In genomic region chr11:120575940-120576339, GRCm38 (mm10) we compare ENCODE assay signal across 30 mouse cellular contexts. TPM values are rescaled to one million over a fixed set of nuclear protein-coding genes. Genes with fewer than 3 reads are reported as not detected.
DNase-seq lines count a peak whose midpoint lies in the region; ATAC-seq and TF ChIP-seq lines count a peak whose summit lies in the region.
"Had no signal": no experiment of that assay in that cellular context is flagged by ENCODE, and none has a peak within 500 bp of the region (broad histone marks: within the 10 kb centered on the region; RNA-seq: fewer than 3 reads in every experiment).

No protein-coding gene starts in this region.

- no peak overlapping the region for H3K4me2 ChIP-seq in kidney, postnatal 0 days (ENCODE audit: low read length)
- no peak overlapping the region for H3K4me2 ChIP-seq in liver, embryonic 11.5 days
- no peak overlapping the region for H3K4me2 ChIP-seq in liver, postnatal 0 days (ENCODE audit: low read depth, low read length)
- no peak overlapping the region for H3K4me2 ChIP-seq in midbrain, embryonic 11.5 days
- H3K4me2 ChIP-seq: heart, embryonic 12.5 days; hindbrain, embryonic 14.5 days; midbrain, embryonic 13.5 days had no signal

- H3K4me3 ChIP-seq in kidney, postnatal 0 days (replicated peaks; ENCODE audit: low read depth, low read length), result no peak overlapping the region
- H3K4me3 ChIP-seq in liver, embryonic 11.5 days (ENCODE audit: low read depth, low read length), result no peak overlapping the region
- no peak overlapping the region for H3K4me3 ChIP-seq in liver, postnatal 0 days (ENCODE audit: low read depth, low read length)
- H3K4me3 ChIP-seq in midbrain, embryonic 11.5 days (ENCODE audit: low read depth, low read length), result no peak overlapping the region
- H3K4me3 ChIP-seq: heart, embryonic 12.5 days; midbrain, embryonic 13.5 days had no signal

- DNase-seq in cerebellum, adult 9-10 months, result peak; percentile 27
- DNase-seq in cerebellum, adult 11 months, result no peak
- DNase-seq in kidney, postnatal 0 days (ENCODE audit: low spot score), result no peak
- DNase-seq in kidney, adult 11 months, result no peak
- DNase-seq in liver, embryonic 11.5 days (ENCODE audit: low spot score), result no peak
- no peak for DNase-seq in liver, postnatal 0 days
- no peak for DNase-seq in midbrain, embryonic 11.5 days (ENCODE audit: low spot score, missing footprints)
- DNase-seq: cerebellum, adult 11-12 months; cerebellum, postnatal 14 days; gastrocnemius, postnatal 10 days; heart, postnatal 10 days; layer of hippocampus, postnatal 36 days; lung, adult 2 months; lung, postnatal 14 days; right cerebral cortex, postnatal 25 days; thymus, adult 18-20 months; thymus, postnatal 36 days had no signal

- H3K9ac ChIP-seq in kidney, postnatal 0 days (ENCODE audit: low read depth, low read length), result no peak overlapping the region
- no peak overlapping the region for H3K9ac ChIP-seq in liver, embryonic 11.5 days (ENCODE audit: low read depth, low read length)
- H3K9ac ChIP-seq in liver, postnatal 0 days (replicated peaks), result no peak overlapping the region; the same call in 1 of the 2 replicates
- no peak overlapping the region for H3K9ac ChIP-seq in midbrain, embryonic 11.5 days (ENCODE audit: low read length)
- H3K9ac ChIP-seq: heart, embryonic 12.5 days; hindbrain, embryonic 14.5 days; midbrain, embryonic 13.5 days had no signal

- peaks cover 23% of the 10 kb centered on the region for H3K36me3 ChIP-seq in kidney, postnatal 0 days (ENCODE audit: insufficient read depth, low read length)
- H3K36me3 ChIP-seq in liver, embryonic 11.5 days (ENCODE audit: control insufficient read depth, insufficient read depth, low read length), result peaks cover 35% of the 10 kb centered on the region
- peaks cover 28% of the 10 kb centered on the region for H3K36me3 ChIP-seq in liver, postnatal 0 days (replicated peaks; ENCODE audit: insufficient read depth, low read length)
- peaks cover 23% of the 10 kb centered on the region for H3K36me3 ChIP-seq in midbrain, embryonic 11.5 days (ENCODE audit: control insufficient read depth, insufficient read depth, low read length)

- no peak for TF ChIP-seq CTCF in kidney, postnatal 0 days (IDR thresholded peaks at IDR 0.05; ENCODE audit: low read depth)
- no peak for TF ChIP-seq CTCF in liver, postnatal 0 days (IDR thresholded peaks at IDR 0.05; ENCODE audit: low read depth)

- no peaks in the 10 kb centered on the region for H3K9me3 ChIP-seq in kidney, postnatal 0 days (replicated peaks; ENCODE audit: low read length)
- no peaks in the 10 kb centered on the region for H3K9me3 ChIP-seq in liver, embryonic 11.5 days (ENCODE audit: control insufficient read depth, low read length)
- H3K9me3 ChIP-seq in liver, postnatal 0 days (ENCODE audit: low read length), result no peaks in the 10 kb centered on the region
- H3K9me3 ChIP-seq in midbrain, embryonic 11.5 days (ENCODE audit: control insufficient read depth, low read length), result no peaks in the 10 kb centered on the region
- H3K9me3 ChIP-seq: heart, embryonic 12.5 days; midbrain, embryonic 13.5 days had no signal

- H3K4me1 ChIP-seq in kidney, postnatal 0 days (replicated peaks; ENCODE audit: insufficient read depth, low read length), result peaks cover 16% of the 10 kb centered on the region
- peaks cover 39% of the 10 kb centered on the region for H3K4me1 ChIP-seq in liver, embryonic 11.5 days (replicated peaks; ENCODE audit: control insufficient read depth, insufficient read depth, low read length)
- H3K4me1 ChIP-seq in liver, postnatal 0 days (ENCODE audit: insufficient read depth), result peaks cover 50% of the 10 kb centered on the region
- peaks cover 27% of the 10 kb centered on the region for H3K4me1 ChIP-seq in midbrain, embryonic 11.5 days (ENCODE audit: control insufficient read depth, insufficient read depth, low read length)

- peak overlapping the region; percentile 80 for H3K27ac ChIP-seq in kidney, postnatal 0 days
- H3K27ac ChIP-seq in liver, embryonic 11.5 days (ENCODE audit: low read depth, low read length), result peak overlapping the region; percentile 34; the same call in 1 of the 2 replicates
- peak overlapping the region; percentile 97 for H3K27ac ChIP-seq in liver, postnatal 0 days (ENCODE audit: low read depth)
- H3K27ac ChIP-seq in midbrain, embryonic 11.5 days (ENCODE audit: low read depth, low read length), result no peak overlapping the region
- H3K27ac ChIP-seq: hindbrain, embryonic 14.5 days; midbrain, embryonic 13.5 days had no signal

- no peak for ATAC-seq in kidney, postnatal 0 days (replicated peaks; ENCODE audit: low FRiP score, low read depth)
- no peak for ATAC-seq in liver, embryonic 11.5 days (replicated peaks; ENCODE audit: low FRiP score)
- ATAC-seq in liver, postnatal 0 days, result no peak
- no peak for ATAC-seq in midbrain, embryonic 11.5 days (ENCODE audit: low FRiP score)
- no peak for ATAC-seq in erythroblast, adult 5-6 weeks (replicated peaks; ENCODE audit: low FRiP score, poor library complexity, severe bottlenecking)
- ATAC-seq: forebrain, embryonic 16.5 days; inflammation-experienced regulatory T-cells, adult 6 months; midbrain, embryonic 13.5 days; Patski had no signal

- TF ChIP-seq EP300 in liver, postnatal 0 days (IDR thresholded peaks at IDR 0.05; ENCODE audit: low read depth), result no peak

- H3K27me3 ChIP-seq in kidney, postnatal 0 days (ENCODE audit: insufficient read depth, low read length), result no peaks in the 10 kb centered on the region
- H3K27me3 ChIP-seq in liver, embryonic 11.5 days (replicated peaks; ENCODE audit: control insufficient read depth, insufficient read depth, low read length), result no peaks in the 10 kb centered on the region
- H3K27me3 ChIP-seq in liver, postnatal 0 days (ENCODE audit: insufficient read depth, low read length), result no peaks in the 10 kb centered on the region
- H3K27me3 ChIP-seq in midbrain, embryonic 11.5 days (ENCODE audit: control insufficient read depth, insufficient read depth, low read length), result no peaks in the 10 kb centered on the region
- H3K27me3 ChIP-seq: heart, embryonic 12.5 days; midbrain, embryonic 13.5 days; Patski had no signal

RNA-seq across cellular contexts. Expression of gene P4hb, which starts 2.9 kb away (rescaled TPM):
- polyA plus RNA-seq in kidney, postnatal 0 days (2015; fragmentation: Nextera tagmentation; extraction: Ambion mirVana), result 635 and 676 TPM in 2 replicates
- 648 and 680 TPM in 2 replicates for polyA plus RNA-seq in liver, embryonic 11.5 days (2014; fragmentation: Nextera tagmentation; extraction: Ambion mirVana)
- polyA plus RNA-seq in liver, postnatal 0 days (2015; fragmentation: Nextera tagmentation; extraction: Ambion mirVana), result 683 and 697 TPM in 2 replicates
- 492 and 493 TPM in 2 replicates for polyA plus RNA-seq in midbrain, embryonic 11.5 days (2014; fragmentation: Nextera tagmentation; extraction: Ambion mirVana)
- 108 and 148 TPM in 2 replicates for total RNA-seq in erythroblast, adult 5-6 weeks (2015; ENCODE audit: low replicate concordance)
- total RNA-seq in erythroblast, adult 5-6 weeks (2017; ENCODE audit: low replicate concordance), result 136 and 145 TPM in 2 replicates

RNA-seq across cellular contexts. Expression of gene Arhgdia, which starts 5.5 kb away (rescaled TPM):
- polyA plus RNA-seq in kidney, postnatal 0 days (2015; fragmentation: Nextera tagmentation; extraction: Ambion mirVana), result 444 and 506 TPM in 2 replicates
- polyA plus RNA-seq in liver, embryonic 11.5 days (2014; fragmentation: Nextera tagmentation; extraction: Ambion mirVana), result 557 and 561 TPM in 2 replicates
- polyA plus RNA-seq in liver, postnatal 0 days (2015; fragmentation: Nextera tagmentation; extraction: Ambion mirVana), result 148 and 156 TPM in 2 replicates
- polyA plus RNA-seq in midbrain, embryonic 11.5 days (2014; fragmentation: Nextera tagmentation; extraction: Ambion mirVana), result 521 and 583 TPM in 2 replicates
- 101 and 127 TPM in 2 replicates for total RNA-seq in erythroblast, adult 5-6 weeks (2015; ENCODE audit: low replicate concordance)
- 35.7 and 38.1 TPM in 2 replicates for total RNA-seq in erythroblast, adult 5-6 weeks (2017; ENCODE audit: low replicate concordance)

RNA-seq across cellular contexts. Expression of gene Alyref, which starts 22.2 kb away (rescaled TPM):
- polyA plus RNA-seq in kidney, postnatal 0 days (2015; fragmentation: Nextera tagmentation; extraction: Ambion mirVana), result 341 and 361 TPM in 2 replicates
- polyA plus RNA-seq in liver, embryonic 11.5 days (2014; fragmentation: Nextera tagmentation; extraction: Ambion mirVana), result 601 and 617 TPM in 2 replicates
- polyA plus RNA-seq in liver, postnatal 0 days (2015; fragmentation: Nextera tagmentation; extraction: Ambion mirVana), result 162 and 168 TPM in 2 replicates
- 820 and 827 TPM in 2 replicates for polyA plus RNA-seq in midbrain, embryonic 11.5 days (2014; fragmentation: Nextera tagmentation; extraction: Ambion mirVana)
- 60.6 and 67.8 TPM in 2 replicates for total RNA-seq in erythroblast, adult 5-6 weeks (2015; ENCODE audit: low replicate concordance)
- 86.1 and 86.4 TPM in 2 replicates for total RNA-seq in erythroblast, adult 5-6 weeks (2017; ENCODE audit: low replicate concordance)

RNA-seq across cellular contexts. Expression of gene Anapc11, which starts 22.3 kb away (rescaled TPM):
- 159 and 168 TPM in 2 replicates for polyA plus RNA-seq in kidney, postnatal 0 days (2015; fragmentation: Nextera tagmentation; extraction: Ambion mirVana)
- polyA plus RNA-seq in liver, embryonic 11.5 days (2014; fragmentation: Nextera tagmentation; extraction: Ambion mirVana), result 200 and 208 TPM in 2 replicates
- 46.1 and 47.5 TPM in 2 replicates for polyA plus RNA-seq in liver, postnatal 0 days (2015; fragmentation: Nextera tagmentation; extraction: Ambion mirVana)
- polyA plus RNA-seq in midbrain, embryonic 11.5 days (2014; fragmentation: Nextera tagmentation; extraction: Ambion mirVana), result 178 and 204 TPM in 2 replicates
- 15.0 and 16.9 TPM in 2 replicates for total RNA-seq in erythroblast, adult 5-6 weeks (2015; ENCODE audit: low replicate concordance)
- total RNA-seq in erythroblast, adult 5-6 weeks (2017; ENCODE audit: low replicate concordance), result 0.56 and 6.5 TPM in 2 replicates

RNA-seq across cellular contexts. Expression of gene Ppp1r27, which starts 25.0 kb away (rescaled TPM):
- 0.30 TPM in 1 of 2 replicates, not detected in the other for polyA plus RNA-seq in kidney, postnatal 0 days (2015; fragmentation: Nextera tagmentation; extraction: Ambion mirVana)
- not detected in 2 replicates for polyA plus RNA-seq in liver, embryonic 11.5 days (2014; fragmentation: Nextera tagmentation; extraction: Ambion mirVana)
- polyA plus RNA-seq in liver, postnatal 0 days (2015; fragmentation: Nextera tagmentation; extraction: Ambion mirVana), result 0.19 and 1.5 TPM in 2 replicates
- polyA plus RNA-seq in midbrain, embryonic 11.5 days (2014; fragmentation: Nextera tagmentation; extraction: Ambion mirVana), result not detected in 2 replicates
- total RNA-seq in erythroblast, adult 5-6 weeks (2015; ENCODE audit: low replicate concordance), result not detected in 2 replicates
- not detected in 2 replicates for total RNA-seq in erythroblast, adult 5-6 weeks (2017; ENCODE audit: low replicate concordance)
- total RNA-seq: ES-E14; granulocyte monocyte progenitor cell, adult 5-6 weeks; layer of hippocampus, adult 8-10 months; layer of hippocampus, postnatal 36 days; left cerebral cortex, postnatal 10 days had no signal
- polyA plus RNA-seq: forebrain, embryonic 16.5 days; heart, embryonic 12.5 days; hindbrain, embryonic 14.5 days; inflammation-experienced regulatory T-cells, adult 6 months; midbrain, embryonic 13.5 days; neural tube, embryonic 11.5 days; Patski; spleen, adult 2 months had no signal
